Mouse (Mus musculus): ENCODE measurements around the gene Cyp2d11.
"Not testable (repeated sequence)": the region's sequence is repeated elsewhere in the genome, so short reads cannot be mapped to it uniquely, and the experiment has no call there.

Gene Cyp2d11

DNA sequence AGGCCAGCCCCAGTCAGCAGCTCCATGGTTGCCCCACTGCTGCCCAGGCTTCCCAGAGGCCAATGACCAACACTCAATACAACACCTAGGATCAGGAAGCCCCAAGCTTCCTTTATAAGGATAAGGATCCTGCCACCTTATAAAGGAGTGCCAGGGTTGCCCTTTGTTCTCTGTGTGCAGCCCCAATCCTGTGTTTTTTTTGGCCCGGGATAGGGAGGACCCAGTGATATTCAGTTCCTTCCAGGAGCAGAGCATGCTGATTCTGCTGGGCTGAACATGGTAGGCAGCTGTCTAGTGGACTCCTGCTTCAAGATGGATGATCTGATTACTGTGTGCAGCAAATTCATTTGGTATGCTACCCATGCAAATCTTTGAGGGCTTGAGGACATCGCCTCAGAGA is at the start of gene Cyp2d11:
Gene Cyp2d11 (minus strand): TSS at position 101 of the 400 bp plus-strand sequence.
- DNase-seq (ENCODE audit: low read depth), result not testable (repeated sequence)

DNA sequence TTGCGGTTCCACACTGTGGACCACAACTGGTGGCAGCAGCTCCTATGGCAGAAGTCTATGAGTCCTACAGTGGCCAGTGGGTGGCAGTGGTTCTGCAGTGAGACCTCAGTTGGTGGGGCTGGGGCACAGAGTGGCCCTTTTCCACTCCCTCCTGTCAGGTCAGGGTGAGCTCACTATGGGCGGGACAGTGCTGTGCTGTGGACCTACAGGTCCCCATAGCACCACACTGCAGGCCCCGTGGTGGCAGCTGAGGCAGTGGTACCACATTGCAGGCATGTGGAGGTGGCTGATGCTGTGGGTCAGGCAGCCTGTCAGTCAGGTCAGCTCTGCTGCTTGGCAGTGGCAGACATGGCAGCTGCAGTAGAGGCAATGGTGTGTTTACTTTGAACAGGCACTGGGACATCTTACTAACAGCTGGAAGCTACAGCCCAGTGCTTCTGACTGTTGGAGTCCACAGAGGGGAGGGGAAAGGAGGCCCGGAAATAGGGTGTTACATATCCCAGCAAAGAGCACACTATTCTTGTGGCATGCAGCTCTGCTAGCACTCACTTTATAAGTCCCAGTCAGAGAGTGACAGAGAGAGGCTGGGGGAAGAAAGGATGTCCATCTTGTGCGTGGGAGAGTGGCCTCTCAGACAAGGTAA is 44.3 kb upstream of the Cyp2d11 start:
- DNase-seq (ENCODE audit: low read depth), result no peak

DNA sequence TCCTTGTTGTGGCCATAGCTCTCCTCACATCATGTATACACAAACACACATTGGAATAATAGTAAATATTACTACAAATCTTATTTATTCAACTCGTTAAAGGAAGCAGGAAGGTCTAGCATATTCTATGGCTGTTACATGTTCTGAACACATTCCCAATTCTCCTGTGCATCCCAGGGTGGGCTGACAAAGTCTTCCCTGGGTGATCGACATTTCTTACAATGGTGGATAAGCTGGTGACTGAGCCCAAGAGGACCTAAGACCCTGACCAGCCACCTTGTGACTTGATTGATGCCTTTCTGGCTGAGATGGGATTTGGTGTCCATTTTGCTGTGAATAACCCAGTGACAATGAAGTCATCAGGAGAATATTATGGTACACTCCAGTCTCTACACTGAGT is 41.8 kb upstream of the Cyp2d11 start:
- no peak for DNase-seq (ENCODE audit: low read depth)

DNA sequence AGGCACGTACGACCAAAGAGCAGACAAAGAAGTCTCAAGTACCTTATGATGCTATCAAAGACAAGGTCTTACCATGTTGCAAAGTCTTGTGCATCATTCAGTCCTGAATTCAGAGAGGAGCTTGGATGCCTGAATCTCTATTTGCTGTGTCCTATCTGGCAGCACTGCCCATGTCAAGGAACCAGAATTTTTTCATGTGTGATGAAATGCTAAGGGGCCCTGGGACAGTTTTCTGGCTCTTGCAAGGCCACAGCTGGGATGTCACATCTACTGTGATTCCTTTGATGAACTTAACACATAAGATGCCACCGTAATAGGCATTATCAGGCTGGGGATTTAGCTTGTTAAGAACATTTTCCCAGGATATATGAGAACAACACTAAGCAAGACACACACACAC is 41.2 kb upstream of the Cyp2d11 start:
- DNase-seq (ENCODE audit: low read depth), result no peak

DNA sequence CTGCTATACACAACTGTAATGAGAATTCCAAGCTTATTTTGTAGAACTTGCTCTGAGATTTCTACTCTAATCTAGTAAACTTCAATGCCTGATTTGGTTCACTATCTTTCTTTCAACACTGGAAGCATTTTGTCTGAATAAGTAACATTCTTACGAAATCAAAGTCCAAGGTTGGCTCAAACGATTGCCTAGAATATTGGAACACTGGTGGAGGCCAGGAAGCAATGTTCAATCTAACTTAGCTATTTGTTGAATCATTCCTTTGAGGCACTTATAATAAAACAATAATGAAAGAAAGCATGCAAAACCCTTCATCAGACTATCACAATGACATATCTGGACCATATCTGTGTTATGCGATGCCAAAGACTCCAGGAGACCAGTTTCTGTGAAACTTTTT is 40.7 kb upstream of the Cyp2d11 start:
- no peak for DNase-seq (ENCODE audit: low read depth)

DNA sequence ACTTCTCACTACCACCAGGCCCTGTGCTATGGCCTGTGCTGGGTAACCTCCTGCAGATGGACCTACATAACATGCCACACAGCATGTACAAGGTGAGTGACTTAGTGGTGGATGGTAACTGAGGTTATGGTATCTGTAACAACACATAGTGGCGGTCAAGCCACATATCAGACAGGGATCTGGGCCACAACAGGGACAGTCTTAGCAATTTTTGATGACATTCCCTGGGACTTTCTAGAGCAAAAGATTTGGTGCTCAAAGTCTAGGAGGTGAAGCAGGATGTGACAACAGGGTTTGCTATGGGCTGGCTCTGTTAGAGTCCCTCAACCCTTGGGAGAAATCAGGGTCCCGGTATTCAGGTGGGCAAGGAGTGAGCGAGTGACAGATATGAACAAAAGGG is 39.8 kb upstream of the Cyp2d11 start:
- no peak for DNase-seq (ENCODE audit: low read depth)

DNA sequence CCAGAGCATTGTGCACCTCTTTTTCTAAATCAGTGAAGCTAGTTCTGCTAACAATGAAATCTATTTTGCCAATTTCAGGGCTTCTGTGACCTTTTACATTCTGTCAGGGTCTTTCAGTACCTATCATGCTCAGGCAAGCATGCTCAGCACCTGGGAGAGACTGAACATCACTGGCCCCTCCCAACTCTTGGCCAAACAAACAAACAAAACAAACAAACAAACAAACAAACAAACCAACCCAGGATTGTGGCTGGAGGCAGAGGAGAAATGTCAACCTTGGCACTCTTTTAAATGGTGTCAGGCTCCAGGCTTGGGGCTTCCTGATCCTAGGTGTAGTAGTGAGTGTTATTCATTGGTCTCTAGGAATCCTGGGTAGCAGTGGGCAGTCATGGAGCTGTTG is 39.3 kb upstream of the Cyp2d11 start, which contains the start of gene Cyp2d9:
Gene Cyp2d9 (plus strand): TSS at position 301 of the 400 bp plus-strand sequence.
- DNase-seq (ENCODE audit: low read depth), result no peak

DNA sequence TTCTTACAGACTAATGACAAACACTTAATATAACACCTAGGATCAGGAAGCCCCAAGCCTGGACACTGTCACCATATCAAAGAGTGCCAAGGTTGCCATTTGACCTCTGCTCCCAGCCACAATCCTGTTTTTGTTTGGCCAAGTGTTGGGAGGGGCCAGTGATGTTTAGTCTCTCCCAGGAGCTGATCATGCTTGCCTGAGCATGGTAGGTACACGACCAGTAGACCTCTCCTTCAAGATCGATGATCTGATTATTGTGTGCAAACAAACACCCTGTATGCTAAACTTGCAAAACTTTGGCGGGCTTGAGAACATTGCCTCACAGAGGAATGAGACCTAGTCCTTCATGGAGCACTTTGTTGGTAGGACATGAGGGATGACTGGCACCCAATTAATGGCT is 29.6 kb upstream of the Cyp2d11 start:
- DNase-seq (ENCODE audit: low read depth), result no peak

DNA sequence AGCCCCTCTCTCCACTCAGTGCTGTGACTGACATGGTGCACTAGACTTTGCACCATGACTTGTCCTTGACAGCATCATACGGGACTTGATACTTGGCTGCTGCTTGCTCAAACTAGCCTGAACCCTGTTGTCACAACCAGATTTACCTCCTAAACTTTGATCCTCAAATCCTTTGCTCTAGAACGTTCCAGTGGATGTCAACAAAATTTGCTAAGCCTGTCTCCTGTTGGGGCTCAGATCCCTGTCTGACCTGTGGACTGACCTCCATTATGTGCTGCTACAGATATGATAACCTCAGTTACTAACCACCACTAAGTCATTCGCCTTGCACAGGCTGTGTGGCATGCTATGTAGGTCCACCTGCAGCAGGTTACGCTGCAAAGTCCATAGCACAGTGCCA is 29.1 kb upstream of the Cyp2d11 start:
- DNase-seq (ENCODE audit: low read depth), result no peak

DNA sequence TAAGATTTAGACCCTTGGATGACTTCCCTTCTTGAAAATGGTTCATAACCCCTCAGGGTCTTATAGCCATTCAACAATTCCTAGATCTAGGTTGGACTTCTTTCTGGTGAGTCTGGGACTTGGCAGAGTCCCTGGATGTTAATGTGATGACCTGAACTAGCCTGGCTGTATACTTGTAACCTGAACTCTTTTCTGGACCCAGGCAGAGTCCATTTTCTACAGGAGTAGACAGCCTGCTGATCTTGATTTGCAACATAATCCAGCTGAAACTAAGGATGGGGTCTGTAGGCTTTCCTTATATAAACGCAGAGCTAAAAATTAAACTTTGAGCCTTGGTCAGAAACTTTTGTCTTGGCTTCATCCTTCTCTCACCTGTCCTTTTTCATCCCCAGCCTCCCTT is 24.8 kb upstream of the Cyp2d11 start:
- no peak for DNase-seq (ENCODE audit: low read depth)

DNA sequence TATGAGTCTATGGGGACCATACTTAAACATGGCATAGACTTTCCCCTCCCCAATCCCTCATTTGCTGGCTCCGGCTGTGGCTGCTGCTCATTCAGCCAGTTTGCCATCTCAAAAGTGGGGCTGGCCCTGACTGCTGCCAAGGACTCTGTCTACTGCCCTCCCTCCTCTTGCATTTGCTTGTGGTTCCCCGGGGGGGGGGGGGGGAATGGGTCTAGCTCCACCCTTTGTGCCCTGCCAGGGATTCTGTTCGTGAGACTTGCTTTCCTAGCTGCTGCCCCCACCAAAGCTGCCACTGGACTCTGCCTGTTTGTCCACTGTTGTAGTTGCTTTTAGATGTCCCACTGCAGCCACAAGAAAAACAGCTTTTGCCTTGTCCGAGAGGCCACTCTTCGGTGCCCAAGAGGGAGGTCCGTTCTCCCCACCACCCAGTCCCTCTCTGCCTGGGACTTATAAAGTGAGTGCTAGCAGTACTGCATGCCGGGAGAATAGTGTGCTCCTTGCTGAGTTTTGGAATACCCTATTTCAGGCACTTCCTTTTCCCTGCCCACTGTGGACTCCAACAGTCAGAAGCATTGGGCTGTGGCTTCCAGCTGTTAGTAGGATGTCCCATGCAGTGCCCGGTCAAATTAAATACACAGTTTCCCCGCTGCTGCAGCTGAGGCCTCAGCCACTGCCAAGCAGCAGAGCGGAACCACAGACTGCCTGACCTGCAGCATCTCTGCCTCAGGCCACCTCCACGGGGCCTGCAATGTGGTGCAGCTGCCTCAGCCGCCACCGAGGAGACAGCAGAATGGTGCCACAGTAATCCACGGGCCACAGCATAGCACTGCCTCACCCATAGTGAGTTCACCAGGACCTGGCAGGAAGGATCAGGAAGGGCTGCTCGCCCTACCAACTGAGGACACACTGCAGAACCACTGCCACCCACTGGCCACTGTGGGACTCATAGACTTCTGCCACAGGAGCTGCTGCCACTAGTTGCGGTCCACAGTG is 23.3 kb upstream of the Cyp2d11 start:
- peak; percentile 83 for DNase-seq (ENCODE audit: low read depth)

DNA sequence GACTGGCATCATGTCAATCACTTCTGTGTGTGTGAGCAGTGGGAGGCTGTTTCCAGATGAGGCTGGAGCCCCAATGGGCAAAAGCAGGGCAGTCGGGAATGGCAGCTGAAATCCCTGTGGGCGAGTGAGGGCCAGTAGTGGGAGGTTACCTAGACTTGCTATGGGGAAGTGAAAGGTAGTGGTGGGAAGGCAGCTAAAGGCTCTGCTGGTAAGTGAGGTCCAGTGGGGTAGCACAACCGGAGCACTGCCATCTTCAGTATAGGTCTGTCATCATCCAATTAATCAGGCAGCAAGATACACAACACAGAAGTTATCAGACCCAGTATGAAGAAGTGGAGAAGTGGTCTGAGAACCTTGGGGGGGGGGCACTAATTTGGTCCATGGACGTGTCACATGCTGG is 13.7 kb upstream of the Cyp2d11 start:
- no peak for DNase-seq (ENCODE audit: low read depth)

DNA sequence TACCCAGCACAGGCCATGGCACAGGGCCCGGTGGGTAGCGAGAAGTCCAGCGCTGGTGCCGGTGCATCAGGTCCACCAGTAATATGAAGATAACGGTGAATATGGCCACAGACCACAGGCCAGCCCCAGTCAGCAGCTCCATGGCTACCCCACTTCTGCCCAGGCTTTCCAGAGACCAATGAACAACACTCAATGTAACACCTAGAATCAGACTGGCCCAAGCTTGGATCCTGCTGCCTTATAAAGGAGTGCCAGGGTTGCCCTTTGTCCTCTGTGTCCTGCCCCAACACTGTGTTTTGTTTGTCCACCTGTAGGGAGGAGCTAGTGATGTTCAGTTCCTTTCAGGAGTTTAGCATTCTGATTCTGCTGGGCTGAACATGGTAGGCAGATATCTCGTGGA is 13.2 kb upstream of the Cyp2d11 start, which contains the start of gene Cyp2d10:
Gene Cyp2d10 (minus strand): TSS at position 215 of the 400 bp plus-strand sequence.
- no peak for DNase-seq (ENCODE audit: low read depth)

DNA sequence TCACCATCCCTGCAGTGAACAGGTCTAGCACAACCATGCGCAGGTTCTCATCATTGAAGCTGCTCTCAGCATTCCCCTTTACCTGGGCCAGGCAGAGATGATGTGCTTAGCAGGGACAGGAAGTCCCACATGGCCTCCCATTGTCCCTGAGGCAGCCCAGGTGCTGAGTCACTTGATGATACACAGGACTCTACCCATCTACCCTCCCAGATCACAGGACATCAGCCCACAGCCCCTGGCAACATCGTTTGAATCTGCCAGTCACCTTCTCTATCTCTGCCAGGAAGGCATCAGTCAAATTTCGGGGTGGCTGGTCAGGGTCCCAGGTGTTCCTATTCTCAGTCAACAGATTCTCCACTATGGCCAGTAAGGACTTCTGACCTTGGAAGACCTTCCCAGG is 10.3 kb upstream of the Cyp2d11 start:
- DNase-seq (ENCODE audit: low read depth), result no peak

DNA sequence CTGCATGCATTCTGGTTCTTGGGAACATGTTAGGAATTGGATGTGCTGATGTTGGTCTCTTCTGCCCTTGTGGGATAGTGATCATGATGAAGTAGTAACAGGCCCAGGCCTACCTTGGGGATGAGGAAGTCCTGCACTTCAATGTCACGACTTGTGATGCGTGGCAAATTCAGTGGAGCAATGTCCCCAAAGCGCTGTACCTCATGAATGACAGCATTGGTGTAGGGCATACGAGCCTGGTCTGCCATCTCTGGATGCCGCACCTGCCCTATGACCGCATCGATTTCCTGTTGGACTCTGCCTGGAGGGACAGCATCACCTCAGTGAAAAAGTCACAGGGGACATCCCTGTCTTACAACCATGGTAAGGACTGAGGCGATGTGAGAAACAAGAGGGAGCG is 9.8 kb upstream of the Cyp2d11 start:
- no peak for DNase-seq (ENCODE audit: low read depth)

DNA sequence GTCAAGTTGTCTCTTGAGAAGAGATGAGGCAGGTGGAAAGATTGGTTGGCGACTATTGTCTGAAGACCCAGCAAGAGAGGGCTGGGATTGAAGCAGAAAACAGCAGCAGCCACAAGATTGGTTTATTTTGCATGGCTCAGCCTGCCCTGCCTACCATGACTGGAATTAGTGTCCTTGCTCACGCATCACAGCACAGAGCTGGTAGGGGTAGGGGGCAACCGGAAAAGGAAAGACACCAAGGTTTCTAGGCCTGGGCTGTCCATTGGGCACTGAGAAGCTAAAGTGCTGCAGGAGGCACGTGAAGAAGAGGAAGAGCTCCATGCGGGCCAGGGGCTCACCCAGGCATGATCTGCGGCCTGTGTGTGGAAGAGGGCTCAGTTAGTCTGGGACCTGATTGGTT is 8.9 kb upstream of the Cyp2d11 start:
- no peak for DNase-seq (ENCODE audit: low read depth)

DNA sequence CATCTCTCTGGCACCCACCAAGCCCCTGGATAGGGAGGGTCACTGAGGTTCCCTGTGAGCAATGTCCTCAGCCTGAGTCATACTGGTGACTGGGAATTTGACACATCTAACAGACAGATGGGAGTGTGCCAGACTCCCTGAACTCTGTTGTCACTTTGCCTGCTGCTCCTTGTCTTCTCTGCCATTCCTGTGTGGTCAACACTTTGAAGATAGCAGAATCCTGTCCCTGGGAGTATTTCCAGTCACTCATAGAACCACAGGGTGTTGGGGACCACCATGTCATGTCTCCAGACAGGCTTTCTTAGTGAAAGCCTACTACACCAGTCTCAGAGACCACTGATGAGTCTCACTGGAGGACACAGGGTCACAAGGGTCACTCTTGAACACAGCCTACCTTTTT is 8.3 kb upstream of the Cyp2d11 start:
- DNase-seq (ENCODE audit: low read depth), result no peak

DNA sequence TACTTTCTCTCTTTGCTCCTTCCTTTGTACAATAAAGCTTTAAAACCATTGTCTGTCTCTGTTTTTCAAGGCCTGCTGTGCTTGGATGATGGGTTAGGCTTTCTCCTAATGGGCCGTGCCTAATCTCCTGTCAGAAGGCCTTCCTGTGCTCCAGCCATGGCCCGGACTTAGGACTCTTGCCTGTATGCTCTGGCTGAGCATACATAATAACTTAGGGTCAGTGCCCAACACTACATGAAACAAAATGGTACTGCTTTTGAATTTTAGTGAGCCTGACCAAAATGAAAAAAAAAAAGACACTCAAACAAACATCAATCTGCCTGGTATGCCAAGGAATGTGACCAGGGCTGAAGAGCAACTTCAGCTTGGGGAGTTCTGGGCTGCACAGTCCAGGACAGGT is 7.7 kb upstream of the Cyp2d11 start:
- no peak for DNase-seq (ENCODE audit: low read depth)

DNA sequence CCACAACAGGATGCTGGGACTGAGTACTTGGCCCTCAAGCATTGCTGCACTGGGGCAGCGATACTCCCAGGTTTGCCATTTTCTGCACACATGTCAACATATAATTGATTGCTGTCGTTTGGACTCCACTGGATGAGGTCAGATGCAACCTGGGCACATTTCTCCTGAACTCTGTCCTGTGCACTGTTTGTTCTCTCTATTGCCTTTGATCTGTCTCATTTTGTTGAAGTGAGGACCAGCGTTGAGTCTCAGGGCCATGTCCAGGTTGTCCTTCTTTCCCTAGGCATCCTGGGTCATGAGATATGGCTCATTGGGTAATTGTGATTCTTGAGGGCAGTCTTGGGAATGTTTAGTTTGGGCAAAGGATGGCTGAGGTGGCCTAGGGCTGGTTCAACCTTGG is 2.1 kb upstream of the Cyp2d11 start:
- not testable (repeated sequence) for DNase-seq (ENCODE audit: low read depth)

DNA sequence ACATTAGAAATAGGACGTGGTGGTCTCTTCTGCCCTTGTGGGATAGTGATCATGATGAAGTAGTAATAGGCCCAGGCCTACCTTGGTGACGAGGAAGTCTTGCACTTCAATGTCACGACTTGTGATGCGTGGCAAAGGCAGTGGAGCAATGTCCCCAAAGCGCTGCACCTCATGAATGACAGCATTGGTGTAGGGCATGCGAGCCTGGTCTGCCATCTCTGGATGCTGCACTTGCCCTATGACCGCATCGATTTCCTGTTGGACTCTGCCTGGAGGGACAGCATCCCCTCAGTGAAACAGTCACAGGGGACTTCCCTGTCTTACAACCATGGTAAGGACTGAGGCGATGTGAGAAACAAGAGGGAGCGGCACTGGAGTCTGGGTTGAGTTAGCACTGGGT is 3.9 kb downstream of the Cyp2d11 start:
- not testable (repeated sequence) for DNase-seq (ENCODE audit: low read depth)

DNA sequence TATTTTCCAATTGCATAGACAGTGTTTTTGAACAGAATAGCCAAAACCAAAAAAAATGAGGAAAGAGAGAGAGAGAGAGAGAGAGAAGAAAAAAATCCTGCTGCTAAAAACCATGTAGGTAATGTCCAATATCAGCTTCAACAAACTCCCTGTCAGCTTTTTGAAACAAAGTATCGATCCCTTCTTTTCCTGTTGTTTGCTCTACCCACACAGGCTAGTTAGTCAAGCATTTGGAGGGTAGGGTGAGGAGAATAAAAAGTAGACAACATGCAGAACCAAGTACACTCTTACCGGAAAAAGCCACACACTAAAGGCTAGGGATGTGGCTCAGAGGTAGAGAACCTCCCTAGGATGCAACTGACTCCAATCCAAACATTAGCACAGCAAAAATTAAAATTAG is 8.1 kb downstream of the Cyp2d11 start:
- DNase-seq (ENCODE audit: low read depth), result no peak

DNA sequence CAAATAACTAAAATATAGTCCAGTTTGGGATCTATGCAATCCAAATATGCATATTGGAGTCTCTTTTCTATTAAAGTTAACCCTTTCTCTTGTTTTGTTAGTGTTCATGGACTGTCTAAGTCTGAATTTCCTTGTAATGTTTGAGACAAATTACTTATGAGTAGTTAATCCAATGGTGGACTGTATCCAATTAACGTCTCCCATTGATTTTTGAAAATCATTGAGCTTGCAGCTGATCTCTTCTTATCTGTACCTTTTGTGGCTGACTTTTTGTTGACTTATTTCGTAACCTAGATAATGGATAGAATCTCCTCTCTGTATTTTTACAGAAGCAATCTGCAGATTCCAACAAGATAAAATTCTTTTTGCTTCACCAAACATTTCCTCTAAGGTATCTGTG is 11.4 kb downstream of the Cyp2d11 start:
- DNase-seq (ENCODE audit: low read depth), result no peak

DNA sequence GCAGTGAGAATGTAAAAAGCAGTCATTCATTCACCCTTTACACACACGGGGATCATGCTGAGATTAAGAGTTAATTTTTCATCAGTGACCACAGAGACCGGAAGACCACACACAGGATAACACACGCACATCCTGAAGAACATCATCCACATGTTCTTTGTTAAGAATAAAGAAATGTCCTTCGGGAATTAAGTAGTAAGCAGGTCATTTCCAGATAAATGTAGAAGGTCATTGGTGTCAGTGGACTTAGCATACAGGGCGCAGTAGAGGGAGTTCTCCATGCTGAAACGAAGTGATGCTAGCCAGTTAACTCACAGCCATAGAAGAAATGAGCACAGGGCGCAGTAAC is 13.1 kb downstream of the Cyp2d11 start:
- DNase-seq (ENCODE audit: low read depth), result no peak

Measured in naive thymus-derived CD4-positive, alpha-beta T cell, adult 2 months (primary cell).